Mouse (Mus musculus): ENCODE results near the gene Zfpm1.

Gene Zfpm1

DNA sequence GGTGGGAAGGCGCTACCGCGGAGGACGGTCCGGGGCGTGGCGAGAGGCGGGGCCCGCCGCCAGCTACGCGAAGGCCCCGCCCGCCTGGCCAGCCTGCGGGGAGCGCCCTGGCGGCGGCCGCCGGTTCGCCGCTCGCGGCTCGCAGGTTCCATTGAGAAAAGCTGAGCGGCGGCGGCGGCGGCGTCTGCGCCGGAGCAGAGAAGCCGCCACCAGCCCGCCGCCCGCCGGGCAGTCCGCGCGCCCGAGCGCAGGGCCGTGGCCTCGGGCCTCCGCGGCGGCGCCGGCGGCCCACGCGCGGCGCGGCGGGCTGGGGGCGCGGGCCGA is at the start of gene Zfpm1:
TSS of gene Zfpm1 (plus strand) at position 107 of the 324 bp plus-strand sequence.
- DNase-seq (ENCODE audit: low spot score in 2 of 2) = no peak

DNA sequence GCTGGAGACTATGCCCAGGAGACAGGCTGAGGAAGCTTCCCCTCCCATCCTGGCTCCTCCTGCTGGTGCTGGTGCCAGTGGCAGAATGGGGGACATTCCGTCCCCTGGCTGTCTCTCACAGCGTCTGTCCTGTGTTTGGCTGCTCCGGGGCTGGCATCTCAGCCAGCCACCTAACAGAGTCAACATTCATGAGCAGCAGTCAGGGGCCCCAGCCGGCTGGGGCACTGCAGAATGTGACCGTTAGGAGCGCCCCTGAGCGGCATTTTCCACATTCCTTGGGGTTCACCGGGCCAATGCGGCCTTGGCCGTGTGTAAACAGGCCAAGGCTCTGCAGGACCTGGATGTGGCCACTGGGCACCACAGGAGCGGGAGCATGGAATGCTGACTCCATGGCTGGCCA is 47.9 kb upstream of the Zfpm1 start:
- DNase-seq (ENCODE audit: low spot score in 2 of 2) = no peak

DNA sequence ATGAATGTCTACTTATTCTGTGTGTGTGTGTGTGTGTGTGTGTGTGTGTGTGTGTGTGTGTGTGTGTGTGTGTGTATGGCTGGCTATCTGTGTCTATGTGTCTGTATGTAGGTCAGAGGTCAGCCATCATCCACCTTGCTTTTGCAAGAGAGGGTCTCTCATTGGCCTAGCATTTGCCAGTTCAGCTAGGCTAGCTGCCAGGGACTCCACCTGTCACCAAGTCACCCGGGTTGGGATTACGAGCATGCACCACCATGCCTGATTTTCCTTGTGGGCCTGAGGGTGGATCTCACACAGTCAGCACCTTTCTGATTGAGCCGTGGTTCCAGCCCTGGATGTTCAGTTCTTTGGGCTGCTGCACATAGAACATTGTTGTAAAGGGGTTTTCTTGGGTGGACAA is 45.4 kb upstream of the Zfpm1 start:
- no peak for DNase-seq (ENCODE audit: low spot score in 2 of 2)

DNA sequence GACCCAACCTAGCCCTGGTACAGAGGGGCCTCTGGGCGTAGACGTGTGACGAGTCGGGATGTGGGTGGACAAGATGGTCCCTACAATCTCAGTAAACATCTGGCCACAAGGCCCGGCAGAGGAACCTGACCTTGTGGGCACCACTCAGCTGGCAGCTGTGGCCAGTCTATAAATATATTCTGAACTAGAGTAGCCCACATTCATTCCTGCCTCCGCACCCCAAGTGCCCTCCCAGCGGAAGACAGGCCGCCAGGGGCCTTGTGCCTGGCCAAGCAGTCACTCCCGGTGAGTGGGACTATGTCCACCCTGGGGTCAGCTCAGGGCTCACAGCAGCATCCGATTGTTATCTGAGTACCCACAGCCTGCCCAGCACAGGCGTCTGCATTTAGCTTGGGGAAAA is 43.7 kb upstream of the Zfpm1 start:
- DNase-seq (ENCODE audit: low spot score in 2 of 2) = no peak

DNA sequence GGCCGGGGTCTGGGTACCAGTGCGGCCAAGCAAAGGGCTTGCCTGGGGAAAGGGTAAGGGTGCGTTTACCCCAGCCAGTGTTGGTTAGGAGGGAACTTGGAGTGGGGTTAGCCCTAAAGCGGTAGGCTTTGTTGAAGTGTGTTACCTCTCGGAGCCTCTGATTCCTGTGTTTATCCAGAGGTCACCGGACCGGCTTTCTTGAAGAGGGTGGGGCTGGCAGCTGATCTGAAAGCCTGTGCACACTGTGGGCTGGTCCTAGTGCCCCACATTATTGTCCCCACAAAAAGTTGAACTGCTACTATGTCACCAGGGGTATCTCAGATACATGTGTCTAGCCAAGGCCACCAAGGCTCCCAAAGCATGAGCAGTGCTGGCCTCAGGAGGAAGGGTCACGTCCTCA is 43.2 kb upstream of the Zfpm1 start:
- DNase-seq (ENCODE audit: low spot score in 2 of 2) = no peak

DNA sequence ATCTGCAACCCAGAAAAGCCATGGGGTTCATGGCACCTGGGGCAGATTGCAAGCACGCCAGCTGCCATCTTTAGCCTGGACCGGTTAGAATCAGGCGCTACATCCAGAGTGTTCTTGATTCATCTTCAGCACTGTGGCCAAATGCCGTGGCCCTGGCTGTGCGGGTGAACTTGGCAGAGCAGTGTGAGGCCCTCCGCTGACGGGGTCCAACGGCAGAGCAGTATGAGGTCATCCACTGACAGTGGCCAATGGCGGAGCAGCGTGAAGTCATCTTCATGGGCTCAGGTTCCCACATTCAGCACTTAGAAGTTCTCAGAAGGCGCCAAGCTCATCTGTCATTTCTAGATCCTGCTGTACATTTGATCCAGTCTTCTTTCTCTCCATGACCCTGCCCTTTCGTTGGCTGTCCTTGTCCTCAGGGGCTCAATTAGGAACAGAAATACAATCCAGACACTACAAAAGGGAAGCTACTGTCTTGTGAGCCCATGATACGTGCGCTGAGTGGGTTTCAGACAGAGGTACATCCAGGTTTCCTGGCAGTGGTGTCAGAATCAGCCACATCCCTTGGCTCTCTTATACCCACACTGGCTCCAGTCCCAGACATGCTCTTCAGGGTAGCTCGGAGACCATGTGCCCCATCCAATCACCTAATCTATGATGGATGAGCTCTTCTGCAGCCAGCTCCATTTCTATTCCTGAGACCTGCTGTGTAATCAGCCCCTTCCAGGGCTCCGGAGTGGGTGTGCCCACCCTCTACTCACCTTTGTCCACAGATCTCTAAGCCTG is 41.5 kb upstream of the Zfpm1 start:
- no peak for DNase-seq (ENCODE audit: low spot score in 2 of 2)

DNA sequence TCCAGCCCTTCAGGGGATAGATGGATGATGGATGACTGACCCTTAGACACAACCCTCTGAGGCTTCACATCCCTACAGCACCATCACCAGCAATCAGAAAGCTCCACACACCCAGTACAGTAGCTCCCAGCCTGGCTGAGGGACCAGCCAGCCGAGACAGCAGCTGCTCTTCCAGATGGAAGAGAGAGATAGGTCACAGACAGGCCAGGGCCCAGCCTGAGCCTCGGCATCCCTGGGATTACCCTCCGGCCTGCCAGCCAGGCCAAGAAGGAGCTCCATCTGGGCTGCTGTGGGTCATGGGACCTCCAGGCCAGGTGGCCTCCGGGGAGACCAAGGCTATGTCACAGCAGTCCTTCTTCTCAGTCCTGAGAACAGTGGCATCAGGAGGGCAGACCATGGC is 38.6 kb upstream of the Zfpm1 start:
- no peak for DNase-seq (ENCODE audit: low spot score in 2 of 2)

DNA sequence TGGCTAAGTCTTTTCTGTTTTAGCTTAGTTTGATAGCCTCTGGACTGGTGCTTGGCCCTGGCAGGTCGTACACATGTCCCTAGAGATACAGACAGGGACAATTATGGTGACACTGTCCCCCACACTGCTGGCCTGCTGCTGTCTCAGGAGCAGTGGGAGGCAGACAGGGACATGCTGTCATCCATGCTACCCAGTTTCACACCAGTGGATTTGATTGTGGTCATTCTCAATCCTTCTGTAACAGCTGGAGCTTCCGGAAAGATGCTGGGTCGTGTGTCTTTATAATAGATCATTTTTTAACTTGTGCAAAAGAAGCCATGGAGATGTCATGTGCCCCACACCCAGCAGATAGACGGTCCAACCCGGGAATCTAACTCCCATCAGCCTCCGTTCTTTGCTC is 36.8 kb upstream of the Zfpm1 start:
- DNase-seq (ENCODE audit: low spot score in 2 of 2) = no peak

DNA sequence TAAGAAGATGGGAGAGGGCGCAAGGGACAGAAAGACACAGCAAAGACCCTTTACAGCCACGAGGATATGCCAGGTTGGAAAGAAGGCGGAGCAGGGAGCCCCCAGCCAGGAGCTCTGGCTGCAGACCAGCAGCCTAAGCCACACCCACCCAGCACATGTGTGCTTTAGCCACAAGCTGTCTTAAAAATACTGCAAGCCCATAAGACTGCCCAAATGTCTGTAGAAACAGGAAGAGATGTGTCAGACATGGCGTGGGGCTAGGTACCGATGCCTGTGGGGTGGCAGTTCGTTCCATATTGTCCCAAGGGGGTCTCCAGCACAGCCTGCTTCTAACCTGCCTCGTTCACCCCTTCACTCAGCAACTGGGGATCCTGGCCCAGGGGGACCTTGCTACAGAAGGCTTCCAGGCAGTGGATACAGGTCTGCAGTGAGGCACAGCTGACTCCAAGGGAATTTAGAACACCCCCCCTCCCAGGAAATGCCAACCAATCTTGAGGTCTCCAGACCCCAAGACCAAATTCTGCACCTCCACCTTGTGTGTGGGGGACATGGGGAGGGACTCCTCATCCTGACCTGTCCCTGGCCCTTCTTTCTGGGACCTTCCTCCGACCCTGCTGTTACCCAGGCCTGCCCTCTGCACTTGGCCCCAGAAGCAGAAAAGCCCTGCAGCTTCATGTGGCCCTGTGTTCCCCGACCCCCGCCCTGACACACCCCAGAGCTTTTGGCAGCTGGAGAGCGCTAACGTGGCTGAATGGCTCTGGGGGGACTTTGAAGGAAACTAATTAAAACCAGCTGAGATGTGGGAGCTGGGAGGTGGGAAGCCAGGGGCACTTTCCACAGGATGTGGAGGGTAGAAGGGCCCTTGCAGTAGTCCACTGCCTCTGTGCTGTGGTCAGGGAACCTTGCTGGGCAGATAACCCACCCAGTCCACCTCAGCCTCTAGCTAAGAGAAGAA is 35.4 kb upstream of the Zfpm1 start:
- DNase-seq (ENCODE audit: low spot score in 2 of 2) = no peak

DNA sequence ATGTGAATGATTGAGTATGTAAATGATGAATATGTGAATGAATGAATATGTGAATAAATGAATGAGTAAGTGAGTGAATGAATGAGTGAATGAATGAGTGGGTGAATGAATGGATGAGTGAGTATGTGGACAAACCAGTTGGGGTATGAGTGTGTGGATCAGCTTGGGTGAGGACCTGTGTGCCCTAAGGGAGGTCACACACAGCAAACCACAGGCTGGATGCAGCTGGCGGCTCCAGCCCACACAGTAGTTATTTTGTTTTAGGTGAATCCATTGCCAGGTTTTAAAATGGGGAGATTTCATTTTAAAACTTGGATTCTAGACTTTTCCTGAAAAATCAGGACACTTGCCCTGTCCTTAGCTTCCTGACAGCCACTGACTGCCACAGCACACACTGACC is 30.2 kb upstream of the Zfpm1 start:
- DNase-seq (ENCODE audit: low spot score in 2 of 2) = no peak

DNA sequence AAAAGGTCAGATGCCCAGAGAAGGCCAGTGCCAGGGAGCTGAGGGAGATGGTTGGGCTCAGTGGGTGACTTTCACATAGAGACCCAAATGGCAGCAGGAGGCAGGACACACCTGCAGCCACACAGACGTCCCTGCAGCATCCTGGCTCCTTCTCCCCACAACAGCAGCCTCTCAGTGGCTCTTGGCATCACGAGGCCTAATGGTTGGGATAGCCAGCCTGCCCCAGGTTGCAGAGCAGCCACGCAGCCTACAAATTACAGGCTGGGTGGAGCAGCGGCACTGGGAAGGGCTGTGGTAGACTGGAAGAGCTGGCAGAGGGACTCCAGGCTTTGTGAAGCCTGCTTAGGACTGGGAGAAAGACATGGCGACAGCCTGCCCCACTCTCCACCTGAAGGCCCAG is 29.6 kb upstream of the Zfpm1 start:
- DNase-seq (ENCODE audit: low spot score in 2 of 2) = no peak

DNA sequence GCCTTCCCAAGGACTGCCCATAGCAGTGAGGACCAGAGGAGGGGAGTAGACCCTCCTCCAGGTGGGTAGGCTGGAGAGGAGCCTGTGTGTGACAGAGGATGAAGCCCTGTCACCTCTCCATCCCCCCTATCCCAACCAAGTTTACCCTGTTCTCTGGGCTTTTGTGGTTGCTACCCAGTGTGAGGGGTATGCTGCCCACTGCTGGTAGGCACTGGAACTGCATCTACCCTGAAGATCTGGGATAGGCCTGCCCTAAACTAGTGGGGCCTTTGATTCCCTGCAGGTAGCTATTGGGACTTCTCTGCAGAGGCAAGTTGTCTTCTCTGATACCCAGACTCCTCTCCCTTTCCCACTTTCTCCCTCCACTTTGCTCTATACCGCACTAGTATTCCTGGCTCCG is 22.6 kb upstream of the Zfpm1 start:
- peak; percentile 23 to 68 for DNase-seq (ENCODE audit: low spot score in 2 of 2)

DNA sequence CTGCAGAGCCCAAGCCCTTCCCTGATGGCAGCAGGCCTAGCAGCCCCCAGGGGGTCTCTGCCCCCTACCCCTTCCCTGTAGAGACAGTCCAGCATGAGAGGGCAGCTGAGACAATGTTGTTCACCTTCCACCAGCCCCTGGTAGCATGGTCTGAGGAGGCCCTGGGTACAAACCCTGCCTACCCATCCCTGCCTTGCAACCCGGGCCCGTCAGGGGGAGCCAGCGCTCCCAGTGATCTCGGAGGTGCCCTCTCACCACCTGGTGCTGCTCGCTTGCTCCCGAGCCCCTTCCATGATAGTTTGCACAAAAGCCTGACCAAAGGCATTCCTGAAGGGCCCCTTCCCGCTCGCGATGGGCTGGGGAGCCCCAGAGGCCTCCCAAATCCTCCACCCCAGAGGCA is 21.2 kb upstream of the Zfpm1 start:
- no peak for DNase-seq (ENCODE audit: low spot score in 2 of 2)

DNA sequence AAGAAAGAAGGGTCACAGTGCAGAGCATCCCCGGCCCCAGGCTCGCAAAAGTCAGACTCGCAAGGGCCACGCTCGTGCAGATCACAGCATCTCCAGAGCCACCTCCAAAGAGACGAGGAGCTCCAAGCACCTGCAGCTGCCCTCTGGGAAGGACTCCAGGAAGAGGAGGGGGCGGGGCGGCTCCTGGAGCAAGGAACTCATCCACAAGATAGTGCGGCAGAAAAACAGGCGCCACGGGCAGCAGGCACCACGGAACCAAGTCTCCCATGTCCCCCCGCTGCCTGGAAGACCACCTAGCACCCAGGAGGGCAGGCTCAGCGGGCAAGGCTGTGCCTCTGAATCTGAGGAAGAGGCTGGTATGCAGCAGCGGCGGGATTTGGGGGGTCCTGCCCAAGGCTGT is 19.1 kb upstream of the Zfpm1 start:
- DNase-seq (ENCODE audit: low spot score in 2 of 2) = no peak

DNA sequence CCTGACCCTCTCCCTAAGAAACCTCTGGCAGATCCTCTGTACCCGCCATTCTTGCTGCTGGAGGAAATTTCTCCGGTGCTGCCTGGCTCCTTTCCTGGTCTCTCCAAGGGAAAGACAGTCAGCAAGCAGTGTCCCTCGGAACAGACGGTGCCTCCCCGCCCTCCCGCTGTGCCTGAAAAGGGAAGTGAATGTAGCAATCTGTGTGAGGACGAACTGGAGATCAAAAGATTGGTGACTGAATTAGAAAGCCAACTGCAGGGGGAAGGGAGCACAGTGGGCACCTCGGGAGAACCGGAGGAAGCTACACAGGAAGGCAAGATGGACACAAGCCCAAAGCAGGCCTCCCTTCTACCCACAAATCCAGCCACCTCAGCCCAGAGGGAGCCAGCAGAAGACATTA is 17.7 kb upstream of the Zfpm1 start:
- no peak for DNase-seq (ENCODE audit: low spot score in 2 of 2)

DNA sequence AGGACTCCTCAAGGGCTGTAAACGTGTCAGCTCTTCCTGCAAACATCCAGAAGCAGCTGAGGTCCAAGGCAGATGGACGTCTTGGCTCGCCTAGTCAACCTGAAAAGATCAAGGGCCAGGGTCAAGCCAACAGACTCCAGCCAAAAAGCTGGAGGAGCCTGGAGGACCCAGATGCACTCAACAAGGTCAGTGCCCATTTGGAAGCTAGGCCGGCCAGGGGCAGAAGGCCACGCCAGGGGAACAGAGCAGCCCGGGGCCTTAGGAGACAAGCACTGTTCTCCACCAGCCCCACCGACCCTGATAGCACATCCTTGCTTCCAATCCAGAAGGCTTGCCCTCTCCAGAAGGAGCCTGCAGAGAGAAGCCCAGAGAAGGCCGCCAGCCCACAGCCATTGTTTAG is 16.4 kb upstream of the Zfpm1 start:
- no peak for DNase-seq (ENCODE audit: low spot score in 2 of 2)

DNA sequence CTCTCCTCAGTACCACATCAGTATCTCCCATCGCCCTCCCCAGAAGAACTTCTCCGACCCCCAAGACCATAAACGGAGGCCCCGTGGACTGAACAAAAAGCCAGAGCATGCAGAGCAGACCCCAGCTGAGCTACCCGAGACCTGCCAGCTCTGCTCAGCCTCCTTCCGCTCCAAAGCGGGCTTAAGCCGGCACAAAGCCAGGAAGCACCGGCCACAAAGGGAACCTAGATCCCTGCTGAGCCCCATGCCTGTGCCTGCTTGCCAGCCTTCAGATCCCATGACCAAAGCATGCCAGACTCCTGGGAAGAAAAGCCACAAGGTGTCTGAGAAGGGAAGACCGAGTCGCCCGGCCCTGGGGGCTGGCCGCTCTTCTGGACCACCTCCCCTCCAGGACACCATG is 15.1 kb upstream of the Zfpm1 start:
- DNase-seq (ENCODE audit: low spot score in 2 of 2) = no peak

DNA sequence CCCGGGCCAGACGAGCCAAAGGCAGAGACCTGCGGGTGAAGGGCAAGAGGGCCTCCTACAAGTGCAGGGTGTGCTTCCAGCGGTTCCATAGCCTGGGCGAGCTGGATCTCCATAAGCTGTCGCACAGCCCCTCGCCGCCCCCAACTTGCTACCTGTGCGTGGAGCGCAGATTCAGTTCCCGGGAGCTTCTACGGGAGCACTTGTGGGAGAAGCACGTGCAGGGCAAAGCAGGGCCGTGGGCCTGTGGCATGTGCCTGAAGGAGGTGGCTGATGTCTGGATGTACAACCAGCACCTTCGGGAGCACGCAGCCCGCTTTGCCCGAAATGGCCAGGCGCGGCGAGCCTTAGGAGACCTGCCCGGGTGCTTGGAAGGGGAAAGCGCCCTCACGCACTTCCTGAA is 13.1 kb upstream of the Zfpm1 start:
- no peak for DNase-seq (ENCODE audit: low spot score in 2 of 2)

DNA sequence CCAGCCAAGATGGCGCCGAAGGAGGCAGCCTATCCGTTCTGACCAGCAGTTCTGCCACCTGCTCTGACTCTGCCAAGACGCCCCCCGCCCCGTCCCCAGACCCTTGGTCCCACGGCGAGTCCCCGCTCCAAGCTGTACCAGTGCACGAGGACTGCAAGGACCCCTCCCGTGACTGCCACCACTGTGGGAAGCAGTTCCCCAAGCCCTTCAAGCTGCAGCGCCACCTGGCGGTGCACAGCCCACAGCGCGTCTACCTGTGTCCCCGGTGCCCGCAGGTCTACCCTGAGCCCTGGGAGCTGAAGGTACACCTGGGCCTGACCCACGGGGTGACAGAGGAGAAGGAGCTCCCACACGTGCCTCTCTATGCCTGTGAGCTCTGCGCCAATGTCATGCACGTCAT is 12.5 kb upstream of the Zfpm1 start:
- DNase-seq (ENCODE audit: low spot score in 2 of 2) = peak; percentile 55 to 87

DNA sequence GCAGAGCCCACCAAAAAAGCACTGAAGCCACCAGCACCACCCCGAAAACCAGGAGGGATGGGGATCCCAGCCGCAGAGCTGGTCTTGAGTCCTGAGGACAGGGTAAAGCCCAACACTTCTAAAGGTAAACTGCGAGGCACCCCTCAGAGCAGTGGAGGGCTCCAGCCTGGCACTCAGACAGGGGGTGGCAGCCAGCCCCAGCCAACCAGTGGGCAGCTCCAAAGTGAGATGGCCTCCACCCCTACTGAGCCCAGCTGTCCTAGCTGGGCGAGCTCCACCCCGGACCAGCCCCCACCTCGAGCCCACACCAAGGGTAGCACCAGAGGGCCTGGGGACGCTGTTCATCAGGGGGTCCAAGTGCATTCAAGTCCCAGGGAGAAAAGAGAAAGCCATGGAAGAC is 11.4 kb upstream of the Zfpm1 start:
- DNase-seq (ENCODE audit: low spot score in 2 of 2) = no peak

DNA sequence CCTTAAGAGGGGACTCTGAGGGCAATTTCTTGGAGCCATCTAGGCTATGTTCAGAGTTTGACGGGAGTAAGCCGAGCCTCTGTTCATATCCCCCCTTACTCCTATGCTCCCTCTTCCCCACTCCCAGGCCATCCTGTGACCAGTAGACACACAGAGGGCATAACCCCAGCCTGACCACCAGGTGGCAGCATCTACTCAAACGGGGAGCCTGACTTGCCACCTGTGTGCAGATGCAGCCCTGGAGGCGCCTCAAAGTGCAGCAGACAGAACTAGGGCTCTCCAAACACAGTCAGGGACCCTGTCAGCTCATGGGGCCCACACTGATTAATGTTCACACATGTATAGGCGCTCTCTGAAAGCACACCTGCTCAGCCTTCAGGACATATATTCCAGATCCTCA is 8.8 kb upstream of the Zfpm1 start:
- DNase-seq (ENCODE audit: low spot score in 2 of 2) = peak; percentile 79 to 94

DNA sequence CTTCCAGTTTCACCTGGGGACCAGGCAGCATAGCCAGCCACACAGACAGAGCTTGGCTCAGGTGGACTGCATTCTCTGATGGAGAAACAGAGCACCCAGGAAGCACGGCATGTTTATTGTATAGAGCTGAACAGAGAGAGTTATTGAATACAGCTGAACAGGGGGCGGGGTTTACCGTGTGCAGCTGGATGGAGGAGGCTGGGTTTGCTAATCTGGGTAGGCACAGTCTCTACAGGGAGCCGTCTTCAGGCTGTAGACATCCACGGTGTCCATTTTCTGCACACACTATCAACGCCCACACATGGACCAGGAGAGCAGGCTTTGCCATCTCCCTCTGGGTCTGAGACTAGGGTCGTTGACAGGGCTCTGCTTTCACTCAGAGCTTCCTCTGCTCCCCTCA is 8.1 kb upstream of the Zfpm1 start:
- no peak for DNase-seq (ENCODE audit: low spot score in 2 of 2)

DNA sequence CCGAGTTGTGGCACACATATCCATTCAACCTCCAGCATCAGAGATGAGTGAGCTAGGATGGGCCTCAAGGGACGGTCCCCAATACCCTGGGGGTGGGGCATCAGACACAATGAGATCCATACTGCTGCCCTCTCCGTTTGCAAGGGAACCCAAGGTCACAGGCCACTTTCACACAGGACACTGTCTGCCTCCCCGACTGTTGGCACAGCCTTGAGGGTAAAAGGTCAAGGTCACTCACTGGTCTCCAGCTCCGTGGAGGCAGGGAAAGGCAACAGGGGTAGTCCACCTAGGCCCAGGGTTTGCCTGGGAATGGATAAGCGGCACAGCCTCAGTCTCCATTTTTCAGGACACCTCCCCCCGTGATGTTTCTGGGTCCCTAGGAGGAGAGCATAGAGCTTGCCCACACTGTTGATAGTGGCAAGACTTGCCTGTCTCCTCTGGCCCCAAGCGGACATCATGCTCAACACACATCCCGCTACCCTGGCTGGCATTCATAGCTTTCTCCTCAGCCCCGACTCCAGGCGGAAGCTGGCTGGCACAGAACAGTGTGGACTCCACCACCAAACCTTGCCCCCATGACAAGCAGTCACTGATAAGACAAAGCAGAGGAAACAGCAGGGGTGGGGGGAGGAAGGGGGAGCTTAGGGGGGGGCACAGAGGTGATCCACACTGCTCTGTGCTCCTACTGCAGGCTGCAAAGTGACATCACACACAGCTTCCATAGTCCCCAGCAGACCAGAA is 7.1 kb upstream of the Zfpm1 start:
- no peak for DNase-seq (ENCODE audit: low spot score in 2 of 2)
